Mouse (Mus musculus) 3T3-L1 (cell line): Measurements from ENCODE around the gene Scly.

ENCODE experiments used
- DNase-seq: peaks from one replicate; pipeline ENCODE4 v3.0.0-alpha.2; 2015; ENCODE audit warnings: low read depth, low spot score

Scly gene

GRCm38 (mm10) chr1:91362113-91362512, 64.0 kb downstream of the Scly start:
- peak; percentile 86 for DNase-seq

GRCm38 (mm10) chr1:91364822-91365644, 66.9 kb downstream of the Scly start:
- DNase-seq = no peak

- no peak for DNase-seq
Measured at GRCm38 (mm10) chr1:91365816-91366214, 67.7 kb downstream of the Scly start.

GRCm38 (mm10) chr1:91366215-91367108, 68.3 kb downstream of the Scly start, which contains the start of gene Erfe:
Gene Erfe, plus strand, starts transcription at chr1:91366430.
- no peak for DNase-seq

- DNase-seq = no peak
Measured at GRCm38 (mm10) chr1:91367295-91367694, 69.2 kb downstream of the Scly start.

- DNase-seq = no peak
Measured at GRCm38 (mm10) chr1:91369408-91369807, 71.3 kb downstream of the Scly start.

- DNase-seq = no peak
Measured at GRCm38 (mm10) chr1:91370055-91370454, 71.9 kb downstream of the Scly start.
